Mouse (Mus musculus) B cell, adult 2 months (primary cell): ENCODE results near the gene P4htm.

Experiments used
- DNase-seq, 2 experiments: peaks; one replicate each; pipeline ENCODE4 v3.0.0; 2022

The P4htm gene

GRCm38 (mm10) chr9:108546875-108547274 is 50.6 kb downstream of the P4htm start:
- DNase-seq, result no peak

DNA sequence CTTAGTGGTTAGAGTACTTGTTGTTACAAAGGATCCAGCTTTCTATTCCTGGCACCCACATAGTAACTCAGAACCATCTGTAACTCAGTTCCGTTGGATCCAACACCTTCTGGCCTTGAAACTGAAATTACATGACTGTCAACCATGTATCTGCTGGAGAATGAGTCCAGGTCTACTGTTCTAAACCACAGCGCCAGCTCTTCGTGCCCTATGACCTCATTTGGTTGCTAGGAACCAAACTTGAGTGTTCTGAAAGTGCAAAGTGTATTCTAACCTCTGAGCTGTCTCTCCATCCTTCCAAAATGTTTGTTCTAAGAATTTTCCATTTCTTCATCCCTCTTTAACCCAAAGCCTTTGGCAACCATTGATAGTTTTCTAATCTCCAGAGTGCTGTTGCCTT is 51.5 kb downstream of the P4htm start:
- no peak for DNase-seq

DNA sequence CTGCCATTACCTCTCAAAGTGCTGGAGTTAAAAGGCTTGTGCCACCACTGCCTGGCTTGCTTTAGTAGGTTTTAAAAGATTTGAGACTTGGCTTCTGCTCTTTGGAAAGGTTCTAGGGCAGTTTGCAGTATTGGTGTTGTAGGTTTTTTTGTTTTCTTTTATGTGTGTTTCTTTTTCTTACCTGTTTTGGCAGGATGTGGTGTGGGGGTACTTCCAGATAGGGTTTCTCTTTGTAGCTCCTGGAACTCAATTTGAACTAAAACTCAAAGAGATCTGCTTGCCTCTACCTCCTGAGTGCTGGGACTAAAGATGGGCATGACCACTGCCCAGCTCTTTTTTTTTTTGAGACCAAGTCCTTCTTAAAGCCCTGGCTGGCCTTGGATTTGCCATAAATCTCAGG is 56.6 kb downstream of the P4htm start:
- no peak for DNase-seq

DNA sequence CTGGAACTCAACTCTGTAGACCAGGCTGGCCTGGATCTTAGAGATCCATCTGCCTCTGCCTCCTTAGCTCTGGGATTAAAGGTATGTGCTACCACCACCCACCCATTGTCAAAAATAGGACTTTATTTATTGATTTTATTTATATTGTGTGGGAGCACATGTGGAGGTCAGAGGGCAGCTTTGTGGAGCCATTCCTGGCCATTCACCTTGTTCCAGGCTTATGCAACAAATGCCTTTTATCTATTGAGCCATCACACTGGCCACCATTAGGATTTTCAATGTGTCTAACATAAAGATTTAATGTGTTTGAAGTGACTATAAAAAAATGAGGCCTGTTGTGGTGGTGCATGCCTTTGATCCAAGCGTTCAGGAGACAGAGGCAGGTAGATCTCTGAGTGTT is 66.0 kb downstream of the P4htm start:
- DNase-seq, result no peak

- DNase-seq, result no peak
Observed at GRCm38 (mm10) chr9:108530954-108531353, 66.5 kb downstream of the P4htm start.
